Mouse (Mus musculus): ENCODE measurements around the gene Zbtb22.

The Zbtb22 gene

DNA sequence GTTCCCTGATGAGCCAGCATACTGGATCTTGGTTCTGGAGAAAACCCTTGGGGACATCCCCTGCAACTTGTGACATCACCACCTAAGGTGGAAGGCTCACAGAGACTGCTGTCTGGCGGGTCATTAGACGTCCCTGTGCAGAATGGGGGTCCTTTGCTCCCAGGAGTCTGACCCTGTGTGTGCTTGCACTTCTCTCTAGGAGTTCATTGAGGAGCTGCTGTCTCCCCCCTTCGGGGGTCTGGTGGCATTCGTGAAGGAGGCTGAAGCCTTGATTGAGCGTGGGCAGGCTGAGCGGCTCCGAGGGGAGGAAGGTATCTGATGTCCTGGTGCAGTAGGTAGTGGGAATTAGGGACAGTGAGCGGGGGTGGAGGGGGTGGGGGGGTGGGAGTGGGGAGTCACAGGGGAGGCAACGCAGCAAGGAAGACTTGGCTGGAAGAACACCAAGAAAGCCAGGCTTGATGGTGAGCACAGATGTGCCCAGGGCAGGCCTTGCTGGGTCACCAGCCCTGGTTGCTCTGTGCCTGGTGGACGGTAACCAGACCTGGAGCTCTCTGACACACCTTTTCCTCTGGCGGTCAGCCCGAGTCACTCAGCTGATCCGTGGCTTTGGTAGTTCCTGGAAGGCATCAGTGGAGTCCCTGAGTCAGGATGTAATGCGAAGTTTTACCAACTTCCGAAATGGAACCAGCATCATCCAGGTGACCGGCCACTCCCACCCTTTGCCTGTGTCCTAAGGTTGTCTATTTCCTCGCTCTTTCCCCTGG lies 49.6 kb downstream of the Zbtb22 start:
- DNase-seq (ENCODE audit: low read depth, low spot score), result no peak

- DNase-seq (ENCODE audit: low read depth, low spot score), result no peak
Measured at GRCm38 (mm10) chr17:33965846-33966550, 50.3 kb downstream of the Zbtb22 start.

DNA sequence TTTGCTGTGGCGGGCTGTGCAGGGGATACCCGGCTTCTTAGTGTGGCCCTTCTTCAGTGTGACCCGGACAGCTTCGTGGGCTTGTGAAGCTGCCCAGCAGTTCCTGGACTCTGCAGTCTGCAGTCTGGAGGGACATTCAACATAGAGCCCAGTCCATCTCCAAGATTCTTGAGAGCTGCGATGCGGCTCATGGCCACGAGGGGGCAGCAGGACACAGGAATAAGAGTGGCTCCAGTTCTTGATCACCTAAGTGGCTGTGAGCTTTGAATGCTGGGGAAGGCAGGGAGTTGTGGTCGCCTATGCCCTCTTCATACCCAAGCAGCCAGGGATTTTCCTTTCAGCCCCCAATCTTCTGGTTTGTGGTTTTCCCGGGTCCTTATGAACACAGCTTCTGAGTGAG lies 52.8 kb downstream of the Zbtb22 start:
- peak; percentile 75 for DNase-seq (ENCODE audit: low read depth, low spot score)

Measured in embryo, embryonic 11.5 days (tissue).